Mouse (Mus musculus) cerebellum, adult (tissue): ENCODE data around the gene Rnaseh2a.
A peak's percentile ranks its signal among the peaks of the same experiment; 100 is the strongest.

Experiments
- ATAC-seq: cut with Nextera tagmentation; 2 replicates; pipeline ENCODE4 v1.9.2; 2017; ENCODE audit warnings: mild to moderate bottlenecking, moderate library complexity, mixed read lengths; ENCODE audit not compliant: insufficient number of reproducible peaks, low FRiP score, low TSS enrichment

Gene Rnaseh2a

GRCm38 (mm10) chr8:84969241-84970134 lies at the start of gene Rnaseh2a, which contains the start of the genes Gm49661 and Prdx2:
TSS of gene Rnaseh2a (minus strand) at chr8:84969767.
TSS of gene Gm49661 (minus strand) at chr8:84969433.
TSS of gene Prdx2 (plus strand) at chr8:84969587.
- peak; percentile 31; the same call in 1 of the 2 replicates for ATAC-seq

DNA sequence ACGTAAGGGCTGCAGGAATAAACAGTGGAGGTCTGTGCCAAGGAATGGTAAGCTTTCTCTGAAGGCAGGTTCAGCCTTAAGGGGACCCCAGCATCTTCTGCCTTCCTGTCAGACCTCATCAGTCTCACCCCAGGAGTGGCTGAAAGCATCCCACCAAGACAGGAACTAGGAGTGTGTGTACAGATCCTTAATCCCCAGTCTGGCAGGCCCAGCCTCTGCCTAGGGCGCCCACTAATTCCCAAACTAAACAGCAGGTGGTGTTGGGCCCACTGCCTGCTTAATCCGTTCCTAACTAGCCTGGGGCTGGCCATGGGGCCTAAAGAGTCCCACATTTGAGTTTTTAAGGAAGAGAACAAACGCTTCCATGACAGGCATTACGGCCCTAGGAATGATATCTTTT lies 47.6 kb upstream of the Rnaseh2a start:
- no peak for ATAC-seq

DNA sequence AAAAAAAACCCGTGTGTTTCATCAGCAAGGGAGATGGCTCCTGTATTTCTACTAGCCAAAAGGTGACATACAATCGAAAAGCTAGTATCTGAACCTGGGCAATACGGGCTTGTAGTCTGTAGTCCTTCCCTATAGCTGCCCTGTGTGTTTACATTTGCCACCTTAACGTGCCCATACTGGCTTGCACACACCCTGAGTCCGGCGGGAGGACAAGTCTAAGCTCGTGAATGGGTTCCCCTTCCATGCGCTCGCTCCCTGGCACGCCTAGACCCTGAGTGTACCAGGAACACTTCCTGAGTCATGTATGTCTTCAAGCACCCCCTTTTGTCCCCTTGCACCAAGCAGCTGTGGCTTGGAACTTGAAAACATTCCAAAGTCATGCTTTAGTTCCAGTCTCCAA lies 47.2 kb upstream of the Rnaseh2a start:
- no peak for ATAC-seq

- no peak for ATAC-seq
Observed at GRCm38 (mm10) chr8:85014431-85014830, 44.9 kb upstream of the Rnaseh2a start, which contains the start of gene Best2. TSS of gene Best2 (minus strand) at chr8:85014531.

- peak; percentile 68; the same call in 1 of the 2 replicates for ATAC-seq
Observed at GRCm38 (mm10) chr8:85013230-85013840, 43.8 kb upstream of the Rnaseh2a start.

DNA sequence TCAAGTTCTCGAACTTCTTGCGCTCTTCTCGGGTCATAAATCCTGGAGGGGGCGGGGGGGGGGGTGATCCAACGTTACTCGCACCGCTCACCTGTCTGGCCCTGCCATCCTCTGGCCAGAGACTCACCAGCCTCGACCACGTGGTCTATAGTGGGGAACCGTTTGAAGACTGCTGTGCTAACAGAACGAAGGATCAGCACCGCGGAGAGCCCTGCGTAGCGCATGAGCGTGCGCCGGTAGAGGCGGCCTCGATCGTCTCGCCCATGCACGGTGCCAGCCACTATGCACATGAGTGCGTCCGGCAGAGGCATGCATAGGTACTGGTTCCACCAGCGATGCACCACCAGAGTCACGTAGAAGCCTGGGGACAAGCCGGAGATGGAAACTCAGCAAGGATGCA lies 41.7 kb upstream of the Rnaseh2a start:
- no peak for ATAC-seq

GRCm38 (mm10) chr8:85007686-85008085 lies 38.1 kb upstream of the Rnaseh2a start:
- no peak for ATAC-seq

DNA sequence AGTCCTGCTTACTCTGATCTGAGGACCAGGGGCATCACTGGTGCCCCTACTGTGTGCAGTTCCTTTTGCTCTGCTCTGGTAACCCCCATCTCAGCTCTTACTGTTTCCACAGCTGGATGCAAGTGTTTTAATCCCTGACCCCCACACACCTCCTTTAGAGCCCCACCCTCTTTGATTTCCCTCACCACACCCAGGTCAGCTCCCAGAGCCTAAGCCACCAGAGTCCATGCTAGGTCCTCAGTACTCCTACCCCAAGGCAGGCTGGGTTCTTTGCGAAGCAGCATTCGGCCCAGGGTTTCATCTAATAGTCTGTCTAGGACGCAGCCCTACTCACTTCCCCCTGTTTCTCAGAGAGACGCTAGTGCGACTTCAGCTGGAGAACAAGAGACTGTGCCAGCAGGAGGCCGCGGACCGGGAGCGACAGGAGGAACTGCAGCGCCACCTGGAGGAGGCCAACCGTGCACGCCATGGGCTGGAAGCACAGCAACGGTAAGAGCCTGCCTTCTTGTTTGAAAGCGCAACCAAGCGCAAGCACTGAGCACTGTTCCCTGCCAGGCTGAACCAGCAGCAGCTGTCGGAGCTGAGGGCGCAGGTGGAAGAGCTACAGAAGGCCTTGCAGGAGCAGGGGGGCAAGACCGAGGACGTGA lies 28.2 kb upstream of the Rnaseh2a start:
- peak; percentile 93 for ATAC-seq

DNA sequence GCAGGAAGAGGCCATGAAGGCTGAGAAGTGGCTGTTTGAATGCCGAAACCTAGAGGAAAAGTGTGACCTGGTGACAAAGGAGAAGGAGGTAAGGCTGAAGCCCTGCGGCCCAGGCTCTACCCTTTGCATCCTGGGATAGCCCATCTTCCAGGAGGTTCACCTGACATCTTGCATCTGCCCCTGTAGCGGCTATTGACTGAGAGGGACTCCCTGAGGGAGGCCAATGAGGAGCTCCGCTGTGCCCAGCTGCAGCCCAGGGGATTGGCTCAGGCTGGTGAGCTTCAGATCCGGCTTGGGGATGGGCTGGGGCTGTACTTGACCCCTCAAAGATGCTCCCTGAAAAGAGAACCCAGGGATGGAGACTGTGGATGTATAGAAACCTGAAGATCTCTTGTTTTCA lies 27.4 kb upstream of the Rnaseh2a start:
- ATAC-seq = no peak

- no peak for ATAC-seq
Observed at GRCm38 (mm10) chr8:84995680-84996079, 26.1 kb upstream of the Rnaseh2a start.

GRCm38 (mm10) chr8:84994375-84994774 lies 24.8 kb upstream of the Rnaseh2a start:
- no peak for ATAC-seq

- peak; percentile 32 for ATAC-seq
Observed at GRCm38 (mm10) chr8:84990836-84991235, 21.3 kb upstream of the Rnaseh2a start.

- ATAC-seq = peak; percentile 69
Observed at GRCm38 (mm10) chr8:84990349-84990748, 20.8 kb upstream of the Rnaseh2a start, which contains the start of gene Hook2. TSS of gene Hook2 (plus strand) at chr8:84990603.

- peak; percentile 34; the same call in 1 of the 2 replicates for ATAC-seq
Observed at GRCm38 (mm10) chr8:84989810-84990209, 20.2 kb upstream of the Rnaseh2a start.

- ATAC-seq = no peak
Observed at GRCm38 (mm10) chr8:84989311-84989731, 19.8 kb upstream of the Rnaseh2a start.

GRCm38 (mm10) chr8:84987903-84988302 lies 18.3 kb upstream of the Rnaseh2a start:
- ATAC-seq = no peak

- no peak for ATAC-seq
Observed at GRCm38 (mm10) chr8:84987388-84987787, 17.8 kb upstream of the Rnaseh2a start.

DNA sequence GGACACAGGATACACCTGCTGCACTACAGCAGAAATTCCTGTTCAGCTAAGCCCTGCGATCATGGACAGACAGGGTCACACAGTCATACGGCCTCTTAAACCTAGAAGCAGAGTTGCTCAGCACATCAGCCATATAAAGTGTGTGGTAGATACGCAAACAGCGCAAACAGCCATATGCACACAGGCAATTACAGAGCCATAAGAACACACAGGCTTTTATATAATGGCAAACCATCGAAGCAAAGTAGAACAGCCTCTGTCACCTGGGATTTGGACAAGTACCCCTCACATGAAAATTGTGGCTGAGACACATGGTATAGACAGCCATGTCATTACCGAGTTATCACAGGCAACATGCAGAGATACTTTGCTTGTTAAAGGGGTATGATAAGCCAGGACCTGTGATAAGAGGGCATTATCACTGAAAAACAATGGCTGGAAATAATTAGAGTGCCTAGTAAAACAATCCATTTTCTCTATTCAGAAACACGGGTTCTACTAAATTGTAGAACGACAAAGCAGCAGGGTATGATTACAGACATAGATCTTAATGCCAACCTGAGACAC lies 16.9 kb upstream of the Rnaseh2a start:
- ATAC-seq = no peak

DNA sequence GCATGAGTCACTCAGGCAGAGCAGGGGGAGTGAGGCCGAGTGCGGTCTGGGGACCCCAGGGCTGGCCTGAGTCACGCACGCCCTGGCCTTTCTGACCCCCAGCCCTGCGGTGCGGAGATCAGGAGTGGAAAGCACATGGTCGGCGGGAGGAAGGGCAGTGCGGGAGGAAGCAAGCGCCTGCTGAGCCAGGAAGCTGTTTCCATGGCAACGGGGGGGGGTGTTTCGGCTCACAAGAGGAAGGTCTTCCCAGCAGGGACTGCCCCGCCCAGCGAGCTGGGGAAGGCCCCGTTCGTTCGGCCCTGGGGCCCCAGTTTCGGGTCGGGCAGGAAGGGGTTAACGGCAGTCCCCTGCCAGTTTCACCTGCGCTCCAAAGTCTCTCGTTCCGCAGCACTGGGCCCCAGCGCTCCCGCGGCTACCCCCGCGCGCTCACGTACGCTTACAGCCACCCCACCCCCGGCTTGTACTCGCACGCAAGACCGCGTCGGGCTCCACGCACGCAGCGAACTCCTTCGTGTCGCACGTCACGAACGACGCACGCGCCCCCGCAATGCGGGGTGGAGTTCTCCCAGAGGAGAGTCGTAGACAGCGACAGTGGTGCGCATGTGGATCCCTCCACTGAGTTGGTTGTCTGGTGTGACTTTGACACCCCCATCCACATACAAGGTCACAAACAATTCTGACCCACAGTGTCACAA lies 16.3 kb upstream of the Rnaseh2a start:
- ATAC-seq = peak; percentile 67
